Mouse (Mus musculus): ENCODE measurements around the gene Ccer2.

DNA sequence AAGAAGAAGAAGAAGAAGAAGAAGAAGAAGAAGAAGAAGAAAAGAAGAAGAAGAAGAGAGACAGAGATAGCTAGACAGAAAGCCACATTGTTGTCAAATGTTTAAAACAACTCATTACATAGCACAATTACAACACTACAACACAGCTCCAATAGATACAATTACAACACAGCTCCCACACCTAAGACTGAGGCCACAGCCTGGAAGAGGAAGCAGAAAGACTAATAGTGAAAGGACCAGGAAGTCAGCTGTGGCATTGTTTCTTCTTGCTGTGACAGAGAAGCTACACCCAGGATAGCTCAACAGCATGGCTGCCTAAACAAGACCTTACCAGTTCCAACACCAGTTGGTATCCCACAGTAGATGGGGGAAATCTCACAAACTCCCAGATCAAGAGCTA, 46.5 kb upstream of the Ccer2 start:
- TF ChIP-seq GATA1 (IDR thresholded peaks at IDR 0.05; ENCODE audit: low read length), result no peak
- no peak for TF ChIP-seq TAL1 (IDR thresholded peaks at IDR 0.05; ENCODE audit: low read length)
